In genomic region chr15:79202575-79202974, GRCm38 (mm10) we compare ENCODE assay signal across 10 mouse cellular contexts. TPM values are rescaled to one million over a fixed set of nuclear protein-coding genes. Genes with fewer than 3 reads are reported as not detected.
DNase-seq lines count a peak whose midpoint lies in the region; ATAC-seq and TF ChIP-seq lines count a peak whose summit lies in the region.
"Had no signal": no experiment of that assay in that cellular context is flagged by ENCODE, and none has a peak within 500 bp of the region (broad histone marks: within the 10 kb centered on the region; RNA-seq: fewer than 3 reads in every experiment).

No protein-coding gene starts in this region.

- peak overlapping the region; percentile 74 for H3K27ac ChIP-seq in layer of hippocampus, adult 2 months
- peak overlapping the region; percentile 65; the same call in 1 of the 2 replicates for H3K27ac ChIP-seq in embryonic facial prominence, embryonic 13.5 days
- H3K27ac ChIP-seq in hindbrain, embryonic 15.5 days (replicated peaks) = peak overlapping the region; percentile 62
- H3K27ac ChIP-seq in midbrain, postnatal 0 days (ENCODE audit: low read depth, low read length) = peak overlapping the region; percentile 57; the same call in 1 of the 2 replicates

- peaks cover 23% of the 10 kb centered on the region for H3K4me1 ChIP-seq in embryonic facial prominence, embryonic 13.5 days
- peaks cover 17% of the 10 kb centered on the region for H3K4me1 ChIP-seq in hindbrain, embryonic 15.5 days (replicated peaks)
- H3K4me1 ChIP-seq in midbrain, postnatal 0 days (ENCODE audit: insufficient read depth, low read length) = no peaks in the 10 kb centered on the region

- 0 out of 2 replicates have a peak overlapping the region, but pooled peaks have one; percentile 27 for H3K9ac ChIP-seq in embryonic facial prominence, embryonic 13.5 days
- no peak overlapping the region for H3K9ac ChIP-seq in hindbrain, embryonic 15.5 days
- no peak overlapping the region for H3K9ac ChIP-seq in midbrain, postnatal 0 days (replicated peaks; ENCODE audit: low read length, poor library complexity, severe bottlenecking)

- DNase-seq in layer of hippocampus, adult 2 months (ENCODE audit: low spot score in 2 of 2) = no peak
- DNase-seq in layer of hippocampus, adult 11-12 months (ENCODE audit: low spot score) = no peak
- peak; percentile 47 for DNase-seq in midbrain, postnatal 0 days (ENCODE audit: low spot score)
- DNase-seq in cerebellum, postnatal 25 days = no peak
- DNase-seq: kidney, adult 11 months; lung, postnatal 36 days had no signal

- no peaks in the 10 kb centered on the region for H3K36me3 ChIP-seq in embryonic facial prominence, embryonic 13.5 days
- no peaks in the 10 kb centered on the region for H3K36me3 ChIP-seq in hindbrain, embryonic 15.5 days
- H3K36me3 ChIP-seq in midbrain, postnatal 0 days (ENCODE audit: insufficient read depth, low read length) = no peaks in the 10 kb centered on the region

- no peak for ATAC-seq in embryonic facial prominence, embryonic 13.5 days (ENCODE audit: insufficient number of reproducible peaks, insufficient read depth, low FRiP score, low TSS enrichment, low read depth)
- ATAC-seq in hindbrain, embryonic 15.5 days (ENCODE audit: low FRiP score, low read depth) = peak; percentile 42; the same call in 1 of the 2 replicates
- ATAC-seq in midbrain, postnatal 0 days (ENCODE audit: low FRiP score) = no peak
- no peak for ATAC-seq in frontal cortex, adult (ENCODE audit: low TSS enrichment)
- ATAC-seq in erythroid progenitor cell, adult 5-6 weeks (replicated peaks; ENCODE audit: low FRiP score, poor library complexity, severe bottlenecking) = no peak

- no peaks in the 10 kb centered on the region for H3K27me3 ChIP-seq in embryonic facial prominence, embryonic 13.5 days
- no peaks in the 10 kb centered on the region for H3K27me3 ChIP-seq in hindbrain, embryonic 15.5 days
- no peaks in the 10 kb centered on the region for H3K27me3 ChIP-seq in midbrain, postnatal 0 days (ENCODE audit: insufficient read depth, low read length)

- 41% methylated on average over 10 of the region's 10 CpGs for WGBS in embryonic facial prominence, embryonic 13.5 days
- 35% methylated on average over 10 of the region's 10 CpGs for WGBS in hindbrain, embryonic 15.5 days
- 33% methylated on average over 10 of the region's 10 CpGs for WGBS in midbrain, postnatal 0 days

- no peaks in the 10 kb centered on the region for H3K9me3 ChIP-seq in embryonic facial prominence, embryonic 13.5 days
- H3K9me3 ChIP-seq in hindbrain, embryonic 15.5 days = no peaks in the 10 kb centered on the region
- no peaks in the 10 kb centered on the region for H3K9me3 ChIP-seq in midbrain, postnatal 0 days (ENCODE audit: low read length)

- H3K4me2 ChIP-seq in embryonic facial prominence, embryonic 13.5 days = no peak overlapping the region
- H3K4me2 ChIP-seq in hindbrain, embryonic 15.5 days = no peak overlapping the region
- H3K4me2 ChIP-seq in midbrain, postnatal 0 days (ENCODE audit: low read depth, low read length, poor library complexity, severe bottlenecking) = no peak overlapping the region

- TF ChIP-seq CTCF in layer of hippocampus, adult 2 months (conservative IDR thresholded peaks at IDR 0.05) = no peak
- TF ChIP-seq CTCF in midbrain, postnatal 0 days (IDR thresholded peaks at IDR 0.05) = no peak

- no peak overlapping the region for H3K4me3 ChIP-seq in layer of hippocampus, adult 2 months
- H3K4me3 ChIP-seq in embryonic facial prominence, embryonic 13.5 days = no peak overlapping the region
- H3K4me3 ChIP-seq in hindbrain, embryonic 15.5 days = no peak overlapping the region
- H3K4me3 ChIP-seq in midbrain, postnatal 0 days (ENCODE audit: low read depth, low read length) = no peak overlapping the region

RNA-seq across cellular contexts. Expression of gene Pick1, which starts 26.4 kb away (rescaled TPM):
- total RNA-seq in layer of hippocampus, adult 2 months (2021) = 10 to 100 TPM; 46.1 to 49.7 TPM
- 53.3 and 56.6 TPM in 2 replicates for polyA plus RNA-seq in embryonic facial prominence, embryonic 13.5 days (2015; fragmentation: Nextera tagmentation; extraction: Ambion mirVana)
- 88.6 and 93.2 TPM in 2 replicates for polyA plus RNA-seq in hindbrain, embryonic 15.5 days (2015; fragmentation: Nextera tagmentation; extraction: Ambion mirVana)
- total RNA-seq in midbrain, postnatal 0 days (2014; rRNA removed) = 65.8 and 81.1 TPM in 2 replicates
- 78.1 and 84.2 TPM in 2 replicates for polyA plus RNA-seq in midbrain, postnatal 0 days (2015; fragmentation: Nextera tagmentation; extraction: Ambion mirVana)
- 2.9 and 3.4 TPM in 2 replicates for total RNA-seq in erythroid progenitor cell, adult 5-6 weeks (2015; ENCODE audit: low replicate concordance)
- 1.9 TPM in 1 of 2 replicates, not detected in the other for total RNA-seq in erythroid progenitor cell, adult 5-6 weeks (2017; ENCODE audit: low replicate concordance)

RNA-seq across cellular contexts. Expression of gene Gm49486, which starts 26.6 kb away (rescaled TPM):
- under 1 TPM; 0.31 to 0.49 TPM for total RNA-seq in layer of hippocampus, adult 2 months (2021)
- 1.6 TPM in 2 replicates for polyA plus RNA-seq in embryonic facial prominence, embryonic 13.5 days (2015; fragmentation: Nextera tagmentation; extraction: Ambion mirVana)
- 1.0 and 1.4 TPM in 2 replicates for polyA plus RNA-seq in hindbrain, embryonic 15.5 days (2015; fragmentation: Nextera tagmentation; extraction: Ambion mirVana)
- total RNA-seq in midbrain, postnatal 0 days (2014; rRNA removed) = 1.8 and 3.7 TPM in 2 replicates
- polyA plus RNA-seq in midbrain, postnatal 0 days (2015; fragmentation: Nextera tagmentation; extraction: Ambion mirVana) = 1.1 and 2.0 TPM in 2 replicates
- not detected in 2 replicates for total RNA-seq in erythroid progenitor cell, adult 5-6 weeks (2015; ENCODE audit: low replicate concordance)
- total RNA-seq in erythroid progenitor cell, adult 5-6 weeks (2017; ENCODE audit: low replicate concordance) = not detected in 2 replicates

RNA-seq across cellular contexts. Expression of gene Sox10, which starts 37.5 kb away (rescaled TPM):
- total RNA-seq in layer of hippocampus, adult 2 months (2021) = 10 to 100 TPM; 27.7 to 30.4 TPM
- polyA plus RNA-seq in embryonic facial prominence, embryonic 13.5 days (2015; fragmentation: Nextera tagmentation; extraction: Ambion mirVana) = 8.0 and 11.6 TPM in 2 replicates
- 8.2 and 8.9 TPM in 2 replicates for polyA plus RNA-seq in hindbrain, embryonic 15.5 days (2015; fragmentation: Nextera tagmentation; extraction: Ambion mirVana)
- 19.2 and 21.1 TPM in 2 replicates for total RNA-seq in midbrain, postnatal 0 days (2014; rRNA removed)
- polyA plus RNA-seq in midbrain, postnatal 0 days (2015; fragmentation: Nextera tagmentation; extraction: Ambion mirVana) = 6.8 and 8.9 TPM in 2 replicates
- not detected in 2 replicates for total RNA-seq in erythroid progenitor cell, adult 5-6 weeks (2015; ENCODE audit: low replicate concordance)
- total RNA-seq in erythroid progenitor cell, adult 5-6 weeks (2017; ENCODE audit: low replicate concordance) = not detected in 2 replicates

RNA-seq across cellular contexts. Expression of gene Slc16a8, which starts 52.0 kb away (rescaled TPM):
- total RNA-seq in layer of hippocampus, adult 2 months (2021) = not detected
- 0.46 TPM in 1 of 2 replicates, not detected in the other for polyA plus RNA-seq in embryonic facial prominence, embryonic 13.5 days (2015; fragmentation: Nextera tagmentation; extraction: Ambion mirVana)
- polyA plus RNA-seq in hindbrain, embryonic 15.5 days (2015; fragmentation: Nextera tagmentation; extraction: Ambion mirVana) = 1.00 and 1.2 TPM in 2 replicates
- 0.93 TPM in 1 of 2 replicates, not detected in the other for total RNA-seq in midbrain, postnatal 0 days (2014; rRNA removed)
- polyA plus RNA-seq in midbrain, postnatal 0 days (2015; fragmentation: Nextera tagmentation; extraction: Ambion mirVana) = 0.45 and 0.54 TPM in 2 replicates
- total RNA-seq in erythroid progenitor cell, adult 5-6 weeks (2015; ENCODE audit: low replicate concordance) = not detected in 2 replicates
- total RNA-seq in erythroid progenitor cell, adult 5-6 weeks (2017; ENCODE audit: low replicate concordance) = not detected in 2 replicates

Comparison
In these comparisons a context has a peak if more than half of its experiments do, and no peak if none do; other contexts are left out.
1. RNA of gene Pick1, which starts 26.4 kb away (total RNA-seq): 65.8 to 81.1 TPM in midbrain, postnatal 0 days and 46.1 to 49.7 TPM in layer of hippocampus, adult 2 months; 1.9 to 3.4 TPM in erythroid progenitor cell, adult 5-6 weeks; every median in the first group is over 10 times any median in the second.
2. RNA of gene Sox10, which starts 37.5 kb away (total RNA-seq): 27.7 to 30.4 TPM in layer of hippocampus, adult 2 months and 19.2 to 21.1 TPM in midbrain, postnatal 0 days; not detected in erythroid progenitor cell, adult 5-6 weeks; every median in the first group is over 10 times any median in the second.
3. Peak in every context shown above with its lines, with median percentiles within 50 percentile points of each other: H3K27ac ChIP-seq.